Mouse (Mus musculus) c-Kit-negative CD71-positive TER-119-positive erythroid progenitor cells, embryonic 14.5 days (primary cell): Measurements from ENCODE around the gene Aspscr1.
A peak's percentile ranks its signal among the peaks of the same experiment; 100 is the strongest.
"Not testable (repeated sequence)": the region's sequence is repeated elsewhere in the genome, so short reads cannot be mapped to it uniquely, and the experiment has no call there.

Experiments
- DNase-seq: peaks from one replicate; pipeline ENCODE4 v3.0.0-alpha.2; 2013; ENCODE audit warnings: low read depth, low spot score

The Aspscr1 gene

DNA sequence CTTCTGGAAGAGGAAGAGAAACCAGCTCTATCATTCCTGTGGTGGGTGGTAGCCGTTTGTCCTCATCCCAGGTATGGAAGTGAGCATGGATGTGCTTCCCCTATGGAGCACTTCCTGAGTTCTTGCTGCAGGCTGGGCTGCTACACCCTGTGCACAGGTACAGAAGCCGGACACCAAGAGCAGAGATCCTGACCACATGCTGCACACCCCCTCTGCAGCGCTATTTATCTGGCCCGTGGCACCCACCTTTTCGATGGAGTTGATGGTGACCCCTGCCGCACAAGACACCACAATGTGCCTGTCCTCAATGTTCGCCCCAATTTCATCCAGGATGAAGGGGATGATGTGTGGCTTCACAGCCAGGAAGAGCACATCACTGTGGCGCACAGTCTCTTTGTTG, 30.9 kb upstream of the Aspscr1 start:
- DNase-seq = no peak

DNA sequence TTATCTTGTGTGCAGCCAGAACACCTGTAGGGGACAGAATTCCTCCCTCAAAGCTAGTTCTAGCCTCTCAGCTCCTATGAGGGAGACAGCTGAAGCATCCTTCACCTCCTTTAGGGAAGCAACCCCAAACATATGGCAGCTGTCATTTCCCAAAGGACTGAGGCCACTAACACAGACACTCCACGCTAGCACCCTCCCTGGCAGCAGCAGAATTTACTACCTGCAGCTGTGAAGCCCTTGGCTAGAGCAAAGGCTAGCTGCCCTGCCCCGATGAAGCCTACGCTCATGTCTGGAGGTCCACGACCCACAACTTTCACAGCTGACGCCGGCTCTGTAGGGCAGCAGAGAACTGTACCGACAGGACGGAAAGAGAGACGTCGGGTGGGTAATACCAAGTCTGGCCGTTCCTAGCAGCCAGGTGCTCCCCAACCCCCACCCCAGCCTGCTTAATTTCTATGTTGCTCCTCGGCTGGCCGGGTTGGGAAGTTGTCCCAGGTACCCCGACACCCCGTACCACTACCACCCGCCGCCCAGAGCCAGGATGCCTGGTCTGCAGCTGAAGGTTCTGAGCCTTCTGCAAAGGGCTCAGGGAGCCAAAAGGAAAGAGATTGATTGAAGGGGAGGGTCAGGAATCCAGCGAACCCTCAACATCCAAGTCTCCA, 29.7 kb upstream of the Aspscr1 start:
- DNase-seq = no peak

DNA sequence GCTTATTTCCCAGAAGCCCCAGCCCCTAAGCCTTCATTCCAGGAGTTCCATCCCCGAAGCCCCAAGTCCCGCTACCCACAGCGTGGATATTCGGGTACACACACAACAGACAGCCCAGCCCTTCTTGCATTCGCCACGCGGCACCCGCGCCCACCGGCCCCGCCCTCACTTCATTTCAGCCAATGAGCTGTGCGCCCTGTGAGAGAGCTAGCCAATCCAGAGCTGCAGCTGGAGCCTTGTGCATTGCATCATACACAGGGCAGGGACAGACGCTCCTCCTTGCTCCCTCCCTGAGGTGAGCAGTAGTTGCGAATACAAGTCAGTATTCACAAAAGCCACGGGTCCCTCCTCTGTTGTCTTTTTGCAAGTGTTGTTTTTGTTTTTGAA, 29.2 kb upstream of the Aspscr1 start, which contains the start of gene Pycr1:
TSS of gene Pycr1 (minus strand) at position 169 of the 387 bp plus-strand sequence.
- DNase-seq = peak; percentile 85

DNA sequence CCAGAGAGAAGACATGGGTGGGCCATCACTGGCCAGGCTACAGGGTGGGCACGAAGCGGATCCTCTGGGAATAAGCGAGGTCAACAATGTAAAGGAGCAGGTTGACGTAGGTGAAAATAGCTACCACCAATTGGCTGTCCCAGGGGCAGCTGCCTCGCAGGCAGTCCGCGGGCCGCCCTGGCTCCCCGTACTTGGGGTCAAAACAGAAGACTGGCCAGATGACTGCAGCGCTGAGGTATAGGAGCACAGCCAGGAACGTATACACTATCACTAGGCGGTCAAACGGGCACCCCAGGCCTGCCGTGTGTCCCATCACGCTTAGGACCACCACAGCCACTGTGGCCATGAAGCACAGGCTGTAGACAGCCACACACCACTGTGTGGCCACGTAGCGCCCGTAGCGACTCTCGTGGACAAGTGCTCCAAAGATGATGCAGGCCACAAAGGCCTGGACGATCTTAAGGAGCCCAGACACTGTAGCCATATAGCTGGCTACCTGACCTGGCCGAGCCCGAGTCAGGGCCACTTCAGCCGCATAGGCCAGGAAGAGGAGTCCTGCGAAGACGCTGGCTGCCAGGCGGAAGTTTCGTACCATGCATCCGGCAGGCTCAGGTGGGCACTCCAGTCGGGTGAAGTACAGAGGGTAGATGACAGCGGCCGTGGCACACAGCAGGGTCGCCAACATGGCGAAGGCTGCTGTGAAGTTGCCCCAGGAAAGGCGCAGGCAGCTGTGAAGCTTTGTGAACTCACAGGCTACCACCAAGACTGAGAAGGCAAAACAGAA, 25.5 kb upstream of the Aspscr1 start:
- DNase-seq = no peak

DNA sequence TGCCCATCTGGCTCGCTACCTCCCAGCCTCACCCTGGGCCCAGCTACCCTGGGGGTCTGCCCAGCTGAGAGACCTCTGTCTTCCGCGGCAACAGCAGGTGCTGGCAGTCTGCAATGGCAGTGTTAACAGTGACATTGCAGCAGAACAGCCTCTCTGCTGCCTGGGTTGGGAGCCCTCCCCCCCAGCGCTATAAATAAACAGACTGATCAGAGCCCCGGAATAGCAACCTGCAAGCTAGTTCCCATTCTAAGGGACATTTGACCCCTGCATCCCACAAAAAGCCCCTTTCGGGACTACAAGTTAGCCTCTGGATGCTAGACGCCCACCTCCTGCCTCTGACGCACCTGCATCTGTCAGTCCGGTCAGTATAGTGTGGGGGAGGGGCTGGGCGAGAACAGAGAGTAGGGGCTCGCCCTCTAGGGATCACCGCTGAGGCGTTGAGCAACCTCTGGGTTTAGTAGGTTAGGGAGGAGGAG, 24.7 kb upstream of the Aspscr1 start, which contains the start of gene Myadml2:
TSS of gene Myadml2 (minus strand) at position 158 of the 476 bp plus-strand sequence.
- no peak for DNase-seq

DNA sequence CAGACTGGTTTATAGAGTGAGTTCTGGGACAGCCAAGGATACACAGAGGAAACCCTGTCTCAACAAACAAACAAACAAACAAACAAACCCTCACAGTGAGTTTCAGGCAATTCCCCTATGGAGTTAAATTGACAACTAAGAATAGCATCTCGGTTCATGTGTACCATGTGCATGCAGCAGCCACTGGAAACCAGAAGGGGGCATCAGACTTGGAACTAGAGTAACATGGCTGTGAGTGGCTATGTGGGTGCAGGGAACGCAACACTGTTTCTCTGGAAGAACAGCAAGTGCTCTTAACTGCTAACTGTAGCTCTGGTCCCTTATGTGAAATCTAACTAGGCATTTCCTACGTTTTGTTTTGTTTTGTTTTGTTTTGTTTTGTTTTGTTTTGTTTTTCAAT, 20.9 kb upstream of the Aspscr1 start:
- no peak for DNase-seq

DNA sequence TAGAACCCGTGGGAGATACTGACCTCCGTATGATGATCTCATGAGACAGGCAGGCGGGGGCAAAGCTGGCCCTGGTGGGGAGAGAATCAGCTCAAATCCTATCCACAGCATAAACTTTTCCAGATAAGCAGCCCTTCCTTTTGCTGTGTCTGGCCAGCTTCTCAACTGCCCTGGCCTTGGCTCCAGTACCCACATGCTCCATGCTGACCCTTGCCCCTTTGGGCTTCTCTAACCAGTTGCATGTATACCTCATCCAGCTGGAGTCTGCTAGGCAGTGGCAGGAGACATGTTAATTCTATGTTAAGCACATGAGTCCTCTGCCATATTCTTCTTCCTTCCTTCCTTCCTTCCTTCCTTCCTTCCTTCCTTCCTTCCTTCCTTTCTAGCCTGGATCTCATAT, 18.0 kb upstream of the Aspscr1 start:
- no peak for DNase-seq

DNA sequence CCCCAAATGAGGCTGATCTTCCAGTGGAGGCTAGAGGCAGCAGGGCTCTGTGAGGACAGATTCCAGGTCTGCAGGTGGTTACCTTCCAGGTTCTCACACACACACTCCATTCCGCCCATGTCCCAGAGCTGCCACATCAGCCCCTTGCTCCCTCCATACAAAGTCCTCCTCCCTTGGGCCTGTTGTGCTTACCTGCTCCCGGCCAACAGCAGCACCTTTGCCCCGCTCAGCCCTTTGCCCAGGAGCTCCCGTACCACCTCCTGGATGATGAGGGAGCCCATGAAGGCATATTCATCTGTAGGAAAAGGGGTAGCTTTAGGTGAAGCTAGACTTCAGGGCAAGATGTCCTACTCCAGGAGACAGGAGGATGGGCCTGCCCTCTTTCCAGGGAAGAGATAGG, 15.5 kb upstream of the Aspscr1 start:
- no peak for DNase-seq

DNA sequence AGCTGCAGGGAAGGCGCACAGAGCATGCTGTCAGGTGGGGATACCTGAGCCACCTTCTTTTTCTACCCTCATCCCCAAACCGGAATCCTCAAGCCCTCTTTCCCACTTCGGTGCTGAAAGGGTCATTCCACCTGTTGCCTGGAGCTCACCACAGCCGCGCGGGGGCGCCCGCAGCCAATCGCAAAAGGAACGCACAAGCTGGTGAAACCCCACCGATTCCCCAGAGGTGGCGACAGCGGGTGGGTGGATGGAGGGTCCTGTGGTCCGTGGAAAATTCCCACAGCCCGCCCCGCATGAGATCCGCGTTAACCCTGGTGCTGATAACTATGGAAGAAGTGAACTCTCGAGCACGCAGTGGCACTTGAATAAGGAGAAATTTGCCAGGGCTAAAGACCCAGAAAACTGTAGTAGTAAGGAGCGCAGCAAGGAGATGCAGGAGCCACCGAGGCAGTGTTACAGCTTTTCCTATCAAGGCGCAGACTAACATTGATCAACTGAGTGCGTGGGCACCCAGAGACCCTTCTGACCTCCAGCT, 13.8 kb upstream of the Aspscr1 start:
- no peak for DNase-seq

DNA sequence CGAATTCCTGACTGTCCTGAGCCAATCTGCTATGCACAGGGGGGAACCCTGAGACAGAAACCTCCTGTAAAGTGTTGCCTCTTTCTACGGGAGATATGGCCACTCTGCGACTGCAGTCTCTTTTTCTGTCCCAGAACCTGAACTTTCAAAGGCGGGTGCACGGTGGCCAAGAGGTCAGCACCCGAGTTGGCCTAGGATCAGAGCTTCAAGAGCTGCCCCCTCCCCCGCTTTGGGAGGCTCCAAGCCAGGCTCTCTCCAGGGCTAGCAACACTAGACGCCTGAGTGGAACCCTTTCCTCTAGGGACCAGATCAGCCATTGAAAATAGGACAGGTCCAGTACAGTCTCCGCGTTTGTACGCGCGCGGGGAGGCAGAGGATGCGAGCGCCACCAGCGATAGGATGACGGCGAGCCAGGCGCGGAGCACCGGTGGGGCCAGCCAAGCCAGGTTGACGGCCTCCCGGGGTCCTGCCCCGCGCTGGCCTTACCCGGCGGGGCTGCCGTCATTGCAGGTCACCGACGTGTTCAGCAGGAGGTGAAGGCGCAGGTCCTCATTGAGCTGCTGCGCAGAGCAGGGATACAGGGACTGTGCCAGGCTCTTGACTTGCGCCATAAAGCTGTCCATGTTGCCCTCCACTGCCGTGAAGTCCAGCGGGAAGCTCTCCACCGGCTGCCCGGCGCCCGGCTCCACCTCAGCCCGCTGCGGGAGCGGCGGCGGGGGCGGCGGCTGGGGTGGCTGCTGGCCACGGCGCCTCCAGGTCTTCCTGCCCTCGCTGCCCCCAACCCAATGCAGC, 13.1 kb upstream of the Aspscr1 start:
- no peak for DNase-seq

DNA sequence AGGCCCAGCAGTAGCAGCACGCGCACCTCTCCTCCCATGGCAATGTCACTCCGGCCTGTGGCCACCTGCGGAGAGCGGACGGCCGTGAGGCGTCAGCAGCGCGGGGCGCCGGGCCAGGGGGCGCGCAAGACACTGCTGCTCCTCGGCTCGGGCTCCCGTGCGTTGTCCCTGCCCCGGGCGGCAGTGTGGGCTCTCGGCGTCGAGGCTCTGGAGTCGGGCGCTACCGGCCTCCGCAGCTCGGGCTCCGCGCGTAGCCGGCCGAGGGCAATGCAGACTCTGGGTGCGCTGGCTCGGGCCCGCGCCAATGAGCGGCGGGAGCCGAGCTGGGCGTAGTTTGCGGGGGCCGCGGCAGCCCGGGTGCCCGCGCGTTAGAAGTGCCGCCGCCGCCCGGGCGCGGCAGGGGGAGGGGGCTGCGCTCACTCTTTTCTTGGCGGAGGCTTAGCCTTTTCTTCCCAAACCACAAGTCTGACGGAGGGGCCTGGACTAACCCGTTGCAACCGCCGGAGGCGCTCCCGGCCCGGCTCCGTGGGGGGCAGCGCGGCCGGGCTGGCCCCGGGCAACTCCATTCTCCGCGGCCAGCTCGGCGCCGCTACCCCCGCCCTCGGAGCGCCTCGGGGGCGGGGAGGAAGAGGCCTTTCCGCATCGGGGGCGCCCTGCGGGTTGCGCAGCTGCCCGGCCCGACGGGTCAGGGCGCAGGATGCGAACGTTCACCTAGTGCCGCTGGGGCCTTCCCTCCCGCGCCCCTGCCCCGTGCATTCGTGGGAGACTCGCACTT, 12.3 kb upstream of the Aspscr1 start:
- DNase-seq = no peak

DNA sequence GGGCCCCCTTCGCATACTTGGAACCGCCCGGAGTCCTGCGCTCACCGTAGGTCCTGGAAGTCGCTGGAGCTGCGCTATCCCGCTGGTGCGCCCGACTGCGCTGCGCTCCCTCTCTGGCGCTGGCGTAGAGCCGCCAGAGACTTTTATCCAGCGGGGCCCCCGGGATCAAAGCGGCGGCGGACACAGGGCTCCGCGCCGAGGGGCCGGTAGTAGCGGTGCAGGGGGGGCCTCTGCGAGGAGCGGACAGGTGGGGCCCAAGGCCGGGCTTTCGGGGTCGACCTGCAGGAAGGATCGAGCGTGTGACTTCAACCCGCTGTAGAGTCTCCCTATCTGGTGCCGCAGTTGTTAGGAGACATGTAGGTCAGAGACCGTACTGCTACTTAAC, 11.7 kb upstream of the Aspscr1 start, which contains the start of gene Notum:
TSS of gene Notum (minus strand) at position 100 of the 385 bp plus-strand sequence.
- no peak for DNase-seq

DNA sequence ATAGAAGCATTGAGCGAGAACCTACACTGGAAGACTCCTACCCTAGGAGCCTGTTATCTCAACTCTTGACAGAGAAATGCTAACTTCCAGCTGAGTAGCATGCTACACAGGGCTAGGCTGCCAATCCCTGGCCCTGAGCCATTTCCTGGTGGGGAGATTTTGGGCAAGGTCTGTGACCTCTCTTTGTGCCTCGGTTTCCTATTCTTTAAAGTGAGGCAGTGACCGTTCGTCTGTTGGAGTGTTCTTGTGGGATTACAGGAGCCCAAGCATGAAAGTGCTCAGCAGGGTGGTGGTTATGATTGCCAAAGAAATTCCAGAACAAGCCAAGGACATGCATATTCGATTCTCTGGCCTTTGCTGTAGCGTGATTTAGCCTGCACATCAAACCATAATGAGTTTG, 10.0 kb upstream of the Aspscr1 start:
- DNase-seq = no peak

DNA sequence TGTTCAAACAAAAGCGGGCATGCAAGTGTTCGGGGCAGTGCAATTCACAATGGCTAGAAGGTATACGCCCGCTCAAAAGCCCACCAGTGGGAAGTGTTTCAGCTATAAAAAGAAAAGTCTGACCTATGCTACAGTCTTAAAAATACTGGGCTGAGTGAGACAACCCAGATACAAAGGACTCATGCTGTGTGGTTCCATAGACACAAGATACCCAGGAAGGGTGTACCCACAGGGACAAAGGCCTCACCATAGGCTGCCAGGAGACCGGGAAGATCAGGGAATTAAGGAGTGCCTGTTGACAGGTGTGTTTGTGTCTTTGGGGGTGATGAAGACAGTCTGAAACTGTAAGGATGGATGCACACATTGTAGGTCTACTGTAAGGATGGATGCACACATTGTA, 9.1 kb upstream of the Aspscr1 start:
- DNase-seq = no peak

DNA sequence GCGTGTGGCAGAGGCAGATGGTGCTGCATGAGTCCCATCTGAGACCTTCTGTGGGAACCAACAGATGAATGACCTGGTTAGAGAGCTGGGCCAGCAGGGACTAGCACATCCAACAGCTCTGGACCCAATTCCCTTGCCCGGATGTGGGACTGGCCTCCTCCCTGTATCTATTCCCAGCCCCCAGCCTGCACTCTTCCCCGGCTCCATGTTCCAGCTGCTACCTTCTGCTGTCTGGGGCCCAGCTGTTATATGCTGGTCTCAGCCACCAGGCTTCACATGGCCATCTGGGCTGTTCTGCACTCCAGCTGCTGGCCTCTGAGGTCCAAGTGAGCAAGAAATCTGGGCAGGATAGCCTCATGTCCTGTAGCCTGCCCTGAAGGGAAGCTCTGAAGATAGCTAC, 7.4 kb upstream of the Aspscr1 start:
- DNase-seq = no peak

DNA sequence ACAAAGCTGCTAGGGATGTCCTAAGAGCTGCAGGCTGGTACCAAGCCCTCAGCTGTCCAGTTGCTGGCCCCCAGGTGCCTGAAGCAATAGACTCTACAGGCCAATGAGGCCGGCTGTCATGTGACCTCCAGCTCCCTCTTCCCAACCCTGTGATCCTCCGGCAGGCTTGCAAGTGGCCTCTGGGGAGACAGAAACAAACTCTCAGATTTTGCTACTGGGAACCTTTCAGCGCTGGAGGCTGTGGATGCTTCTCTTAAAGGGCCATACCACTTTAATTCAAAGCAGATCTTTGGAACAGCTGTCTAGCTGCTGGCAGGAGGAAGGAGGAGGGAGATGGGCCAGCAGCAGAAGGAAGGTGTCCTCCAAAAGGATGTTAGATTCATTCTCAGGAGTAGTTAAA, 6.2 kb upstream of the Aspscr1 start:
- DNase-seq = no peak

DNA sequence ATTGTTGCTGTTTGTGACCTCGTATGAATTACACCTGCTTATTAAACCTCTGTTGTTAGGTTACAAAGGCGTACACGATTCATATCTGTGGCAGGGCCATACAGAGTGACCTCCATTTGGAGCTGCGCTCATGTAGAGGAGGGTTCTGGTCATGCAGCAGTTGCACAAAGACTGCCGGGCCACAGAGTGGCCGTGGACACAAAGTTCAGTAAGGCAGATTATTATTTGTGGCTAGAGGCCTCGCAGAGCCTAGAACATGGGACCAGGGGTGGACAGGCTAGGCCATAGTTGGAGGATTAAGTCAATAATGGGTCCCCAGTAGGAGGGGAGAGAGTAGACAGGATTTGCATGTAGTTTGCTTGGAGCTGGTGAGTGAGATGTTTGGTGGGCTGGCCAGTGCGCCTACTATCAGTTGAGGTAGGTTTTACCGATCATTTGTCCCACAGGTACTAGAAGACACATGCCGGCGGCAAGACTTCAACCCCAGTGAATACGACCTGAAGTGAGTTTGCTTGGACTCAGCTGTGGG, 885 bp downstream of the Aspscr1 start:
- no peak for DNase-seq

DNA sequence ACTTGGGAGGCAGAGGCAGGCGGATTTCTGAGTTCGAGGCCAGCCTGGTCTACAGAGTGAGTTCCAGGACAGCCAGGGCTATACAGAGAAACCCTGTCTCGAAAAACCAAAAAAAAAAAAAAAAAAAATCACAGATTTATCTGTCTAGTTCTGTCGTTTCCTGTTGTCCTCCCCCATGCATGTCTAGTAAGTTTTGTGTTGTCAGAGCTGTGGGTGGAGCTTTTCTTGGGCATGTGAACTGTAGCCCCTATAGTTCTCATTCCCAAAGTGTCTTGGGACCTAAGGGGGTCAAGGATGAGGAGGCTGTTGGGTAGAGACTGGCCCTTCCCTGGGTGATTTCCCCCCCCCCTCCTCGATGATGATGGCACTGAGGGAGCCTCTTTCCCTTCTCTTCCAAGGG, 3.1 kb downstream of the Aspscr1 start:
- DNase-seq = not testable (repeated sequence)

DNA sequence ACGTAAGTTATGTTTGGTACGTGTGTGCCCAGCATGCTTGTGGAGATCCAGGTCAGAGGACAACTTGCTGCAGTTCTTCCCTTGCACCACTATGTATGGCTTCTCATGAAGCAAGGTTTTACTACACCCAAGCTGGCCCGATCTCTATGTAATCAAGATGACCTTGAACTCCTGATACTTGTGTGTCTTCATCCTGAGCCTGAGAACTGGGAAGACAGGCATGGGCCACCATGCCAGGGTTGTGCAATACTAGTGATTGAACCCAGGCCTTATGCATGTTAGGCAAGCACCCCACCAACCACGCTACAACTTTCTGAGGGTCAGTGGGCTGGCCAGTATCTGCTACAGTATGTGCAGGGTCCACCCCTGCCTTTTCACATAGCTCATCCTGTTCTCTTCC, 4.2 kb downstream of the Aspscr1 start:
- DNase-seq = no peak

DNA sequence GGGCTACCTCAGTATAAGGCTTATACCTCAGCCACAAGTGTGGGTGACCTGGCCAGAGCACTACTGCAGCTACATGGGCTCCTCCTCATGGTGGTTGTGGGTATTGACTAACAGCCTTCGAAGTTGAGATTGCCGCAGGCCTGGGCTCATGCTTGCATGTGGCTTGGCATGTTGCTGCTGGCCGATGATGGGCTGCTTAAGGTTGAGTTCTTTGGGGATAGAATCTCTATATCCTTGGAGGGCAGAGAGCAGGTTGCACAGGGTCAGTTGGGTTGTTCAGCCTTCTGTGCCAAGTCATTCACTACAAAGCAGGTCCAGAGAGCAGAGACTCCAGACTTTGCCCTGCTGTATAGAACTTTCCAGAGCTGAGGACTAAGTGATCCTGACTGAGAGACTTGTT, 7.1 kb downstream of the Aspscr1 start:
- no peak for DNase-seq

DNA sequence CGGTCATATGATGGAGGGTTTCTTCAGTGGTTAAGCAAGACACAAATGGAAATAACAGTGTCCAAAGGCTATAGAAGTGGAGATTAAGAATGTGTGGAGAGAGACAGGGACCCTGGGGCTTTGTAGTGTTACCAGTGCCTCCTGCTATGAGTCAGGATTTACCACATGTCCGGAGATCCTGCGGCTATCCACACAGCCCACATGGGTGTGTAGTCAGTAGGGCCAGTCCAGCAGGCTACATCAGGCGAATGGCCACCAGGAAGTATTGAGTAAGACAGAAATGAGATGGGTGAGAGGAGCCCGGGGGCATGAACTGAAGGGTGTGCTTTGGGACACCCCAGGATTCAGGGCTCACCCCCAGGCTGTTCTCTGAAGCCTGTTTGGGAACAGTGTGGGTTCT, 9.9 kb downstream of the Aspscr1 start:
- no peak for DNase-seq
